Mouse (Mus musculus): Measurements from ENCODE around the gene Plekhg3.

The Plekhg3 gene

GRCm38 (mm10) chr12:76587357-76587756 lies 56.7 kb downstream of the Plekhg3 start:
- no peak for DNase-seq

- DNase-seq = peak; percentile 48 to 55
Measured at GRCm38 (mm10) chr12:76589531-76589930, 58.8 kb downstream of the Plekhg3 start.

DNA sequence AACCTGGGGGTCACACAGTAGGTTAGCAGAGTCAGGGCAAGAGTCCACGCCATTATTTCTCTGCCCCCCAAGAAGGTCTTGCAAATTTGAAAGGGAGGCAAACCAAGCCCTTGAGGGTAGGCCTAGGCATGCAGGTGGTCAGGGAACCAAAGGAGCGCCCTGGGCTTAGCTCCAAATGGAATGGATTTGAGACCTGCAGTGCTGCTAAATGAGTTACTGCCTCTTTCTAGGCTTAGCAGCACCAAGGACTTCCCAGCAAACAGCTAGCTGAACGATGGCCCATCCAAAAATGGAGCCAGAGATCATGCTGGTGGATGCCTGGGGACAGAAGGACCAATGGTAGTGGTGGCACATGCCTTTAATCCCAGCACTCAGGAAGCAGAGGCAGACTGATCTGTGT lies 60.3 kb downstream of the Plekhg3 start:
- DNase-seq = no peak

- peak; percentile 48 to 77 for DNase-seq
Measured at GRCm38 (mm10) chr12:76592213-76592612, 61.5 kb downstream of the Plekhg3 start.

DNA sequence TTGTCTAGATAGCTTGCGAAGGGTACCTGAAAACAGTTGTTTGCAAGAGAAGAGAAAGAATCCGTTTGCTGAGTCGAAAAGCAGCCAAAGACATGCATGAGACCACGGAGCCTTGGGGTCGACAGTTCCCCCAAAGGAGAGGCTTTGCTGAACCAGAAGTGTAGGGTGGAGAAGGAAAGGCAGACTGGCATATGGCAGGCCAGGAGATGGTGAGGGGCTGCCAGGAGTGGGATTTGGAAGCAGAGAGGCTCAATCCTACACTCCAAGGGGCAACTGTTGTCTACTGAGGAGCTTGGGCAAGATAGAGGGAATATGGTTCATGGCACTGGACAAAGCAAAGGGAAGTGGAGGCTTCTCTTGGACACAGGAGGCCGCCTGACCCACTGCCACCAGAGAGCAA lies 62.6 kb downstream of the Plekhg3 start:
- no peak for DNase-seq

- peak; percentile 75 to 81 for DNase-seq
Measured at GRCm38 (mm10) chr12:76593839-76594322, 63.2 kb downstream of the Plekhg3 start.

DNA sequence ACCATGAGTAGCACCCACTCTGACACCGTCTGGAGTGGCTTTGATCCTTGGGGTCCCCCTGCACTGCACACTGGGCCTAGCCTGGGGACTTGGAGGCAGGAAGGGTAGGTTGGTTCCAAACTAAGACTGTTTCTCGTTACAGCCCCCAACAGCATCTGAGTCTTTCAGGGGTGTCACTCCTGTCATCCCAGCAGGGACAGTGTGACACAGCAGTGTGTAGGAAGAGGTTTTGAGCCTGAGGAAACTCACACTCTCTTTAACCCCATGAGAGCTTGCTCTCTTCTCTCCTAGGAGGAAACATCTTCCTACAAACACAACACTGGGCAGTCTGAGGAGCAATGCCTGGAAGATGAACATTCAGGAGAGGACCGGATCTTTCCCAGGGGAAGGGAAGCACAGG lies 63.9 kb downstream of the Plekhg3 start:
- DNase-seq = no peak

- DNase-seq = no peak
Measured at GRCm38 (mm10) chr12:76595830-76596229, 65.1 kb downstream of the Plekhg3 start.

DNA sequence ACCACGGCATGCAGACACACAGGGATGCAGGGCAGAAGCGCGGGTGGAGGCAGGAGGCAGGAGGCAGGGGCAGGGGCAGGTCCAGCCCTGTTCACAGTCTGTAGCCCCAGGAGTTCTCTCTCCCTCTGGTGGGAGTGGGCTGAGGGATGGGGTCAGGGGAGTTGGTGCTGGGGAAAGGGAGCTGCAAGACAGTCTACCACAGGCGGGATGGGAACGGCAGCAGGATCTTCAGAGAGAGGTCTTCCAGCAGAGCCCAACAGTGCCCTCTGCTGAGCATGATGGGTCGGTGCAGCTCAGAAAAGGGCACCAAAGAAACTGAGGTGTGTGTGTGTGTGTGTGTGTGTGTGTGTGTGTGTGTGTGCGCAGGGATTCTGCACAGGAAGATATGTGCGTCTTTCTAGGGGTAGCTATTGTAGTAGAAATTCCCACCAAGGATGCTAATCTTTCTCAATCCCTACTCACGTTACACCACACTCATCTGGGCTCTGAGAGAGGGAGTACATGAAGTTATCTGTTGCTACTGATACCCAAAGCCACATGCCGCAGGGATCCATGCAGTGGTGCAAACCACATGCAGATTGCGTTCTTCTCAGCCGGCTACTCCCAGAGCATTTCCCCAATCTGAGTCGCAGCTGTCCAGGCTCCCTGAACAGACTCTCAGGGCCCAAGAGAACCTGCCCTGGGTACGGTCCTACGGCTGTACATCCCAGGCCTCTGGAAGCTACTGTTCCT lies 65.8 kb downstream of the Plekhg3 start:
- DNase-seq = peak; percentile 77 to 85

DNA sequence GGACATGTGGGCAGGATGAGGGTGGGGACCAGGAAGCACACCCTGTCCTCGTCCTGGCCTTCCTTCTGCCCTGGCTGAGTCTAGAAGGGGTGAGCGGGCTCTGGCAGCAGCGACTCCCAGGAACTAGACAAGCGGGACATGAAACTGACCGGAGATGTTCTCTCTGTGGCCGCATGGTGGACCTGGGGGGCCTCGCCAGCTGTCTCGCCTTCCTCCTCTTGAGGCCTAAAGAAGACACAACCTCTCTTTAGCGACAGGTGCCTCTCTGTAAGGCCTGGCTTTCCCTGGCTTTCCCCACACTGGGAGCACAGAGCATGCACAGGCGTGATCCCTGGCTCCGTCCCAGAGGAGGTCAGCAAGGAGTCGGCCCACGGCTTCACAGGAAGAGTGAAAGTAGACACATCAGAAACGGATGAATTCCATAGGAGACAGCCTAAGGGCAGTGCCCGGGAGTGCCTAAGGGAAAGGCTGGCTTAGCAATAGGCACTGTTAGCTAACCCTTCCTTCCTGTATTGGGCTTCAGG lies 66.9 kb downstream of the Plekhg3 start:
- DNase-seq = peak; percentile 64 to 79

DNA sequence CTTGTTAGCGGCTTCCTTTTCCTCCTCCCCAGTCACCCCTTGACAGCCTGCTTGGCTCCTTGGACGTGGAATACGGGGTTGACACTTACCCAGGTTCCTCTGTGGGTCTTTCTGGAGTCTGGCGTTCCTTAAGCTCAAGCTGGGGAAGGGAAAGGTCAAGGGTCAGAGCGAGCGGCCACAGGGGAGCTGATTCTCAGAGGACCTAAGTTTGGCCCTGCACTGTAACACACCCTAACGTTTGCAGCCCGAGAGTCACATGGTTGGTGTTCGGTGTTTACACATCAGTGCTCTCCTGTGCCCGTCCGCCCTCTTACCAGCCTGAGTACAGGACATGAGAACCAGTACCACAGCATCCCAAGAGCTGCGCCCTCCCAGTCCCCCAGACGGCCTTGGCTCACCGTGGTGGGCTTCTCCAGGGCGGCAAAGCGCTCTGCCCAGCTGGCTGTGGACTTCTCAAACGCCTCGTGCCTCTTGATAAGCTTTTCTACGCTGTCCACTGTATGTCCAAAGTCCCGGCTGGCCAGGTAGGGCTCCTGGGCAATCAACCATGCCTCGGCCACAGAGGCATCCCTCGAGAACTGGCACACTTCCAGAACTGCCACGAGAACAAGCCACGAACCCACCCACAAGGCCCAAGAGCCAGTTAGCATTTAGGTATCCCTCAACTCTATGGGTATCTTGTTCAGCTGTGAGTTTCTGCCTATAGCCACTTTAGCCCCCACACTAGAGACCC lies 67.7 kb downstream of the Plekhg3 start:
- peak; percentile 61 to 78 for DNase-seq

GRCm38 (mm10) chr12:76603779-76604178 lies 73.1 kb downstream of the Plekhg3 start:
- DNase-seq = no peak

- no peak for DNase-seq
Measured at GRCm38 (mm10) chr12:76604546-76604945, 73.9 kb downstream of the Plekhg3 start.

GRCm38 (mm10) chr12:76605837-76606236 lies 75.1 kb downstream of the Plekhg3 start:
- DNase-seq = no peak

- no peak for DNase-seq
Measured at GRCm38 (mm10) chr12:76608241-76608640, 77.5 kb downstream of the Plekhg3 start.

DNA sequence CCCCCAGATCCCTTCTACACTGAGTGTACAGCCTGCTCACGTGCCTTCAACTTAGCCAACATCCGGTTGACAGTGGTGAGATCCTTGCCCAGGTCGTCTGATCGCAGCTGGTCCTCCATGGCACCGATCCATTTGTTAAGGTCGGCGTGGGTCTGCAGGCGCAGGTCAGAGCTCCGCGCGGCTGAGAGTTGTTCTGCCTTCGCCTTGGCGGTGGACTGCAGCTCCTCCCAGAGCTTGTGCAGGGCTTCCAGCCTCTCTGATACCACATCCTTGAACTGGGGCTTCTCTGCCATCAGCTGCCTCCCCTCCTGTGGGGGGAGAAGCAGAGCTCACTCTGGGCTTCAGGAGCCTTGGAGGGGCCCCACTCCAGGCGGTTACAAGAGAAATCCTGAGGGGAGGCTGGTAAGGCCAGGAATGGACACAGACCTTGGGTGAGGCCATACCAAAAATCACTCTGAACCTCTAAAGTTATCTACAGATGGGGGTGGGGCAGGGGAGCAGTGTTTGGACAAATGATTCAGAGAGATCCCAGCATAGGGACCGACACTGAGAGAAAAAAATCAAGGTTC lies 78.4 kb downstream of the Plekhg3 start:
- DNase-seq = no peak

GRCm38 (mm10) chr12:76612621-76613020 lies 81.9 kb downstream of the Plekhg3 start:
- DNase-seq = no peak

DNA sequence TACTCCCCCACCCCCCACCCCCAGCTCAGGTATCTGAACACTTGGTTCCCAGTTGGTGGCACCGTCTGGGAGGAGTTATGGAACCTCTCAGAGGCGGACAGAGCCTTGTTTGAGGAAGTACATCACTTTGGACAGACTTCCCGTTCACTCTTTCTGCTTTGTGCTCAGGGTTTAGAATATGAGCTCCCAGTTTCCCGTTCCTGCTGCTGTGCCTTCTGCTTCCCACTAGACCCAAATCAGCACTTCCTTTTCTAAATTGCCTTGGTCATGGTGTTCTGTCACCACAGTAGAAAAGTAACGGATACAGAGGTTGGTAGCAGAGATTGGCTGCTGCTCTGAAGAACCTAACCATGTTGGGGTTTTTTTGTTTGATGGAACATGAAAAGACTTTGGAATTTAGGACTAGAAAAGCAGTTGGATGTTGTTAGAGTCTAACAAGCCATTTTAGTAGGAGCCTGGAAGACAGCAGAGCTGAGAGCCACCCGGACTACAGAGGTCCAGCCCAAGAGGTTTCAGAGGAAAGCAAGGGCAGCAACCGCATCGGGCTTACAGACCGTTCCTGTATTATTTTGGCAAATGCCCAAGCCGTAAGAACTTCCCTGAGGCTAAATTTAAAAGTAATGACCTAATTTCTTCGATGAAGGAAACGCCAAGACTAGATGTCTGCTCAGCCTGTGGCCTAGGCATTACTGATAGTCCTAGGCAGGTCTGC lies 84.3 kb downstream of the Plekhg3 start:
- DNase-seq = peak in 1 of 2 experiments; percentile 15

- no peak for DNase-seq
Measured at GRCm38 (mm10) chr12:76615580-76615937, 84.9 kb downstream of the Plekhg3 start.

DNA sequence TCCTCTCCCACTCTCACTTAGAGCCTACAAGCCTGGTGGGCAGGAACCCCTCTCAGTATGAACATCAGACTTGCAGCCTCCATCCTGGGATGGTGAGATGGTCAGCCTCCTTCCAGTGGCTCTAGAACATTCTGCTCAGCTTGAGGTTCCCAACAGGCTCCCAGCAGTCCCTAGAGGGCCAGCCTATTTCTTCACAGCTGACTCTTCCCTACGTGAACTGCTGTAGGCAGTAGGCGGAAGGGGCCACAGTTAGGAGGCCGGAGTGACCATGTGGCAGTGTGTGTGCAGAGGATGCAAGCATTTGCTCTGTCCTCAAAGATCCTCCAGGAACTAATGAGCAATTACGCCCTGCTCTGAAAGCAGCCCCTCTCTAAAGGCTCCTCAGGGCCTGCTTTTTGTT lies 87.5 kb downstream of the Plekhg3 start:
- DNase-seq = no peak

- no peak for DNase-seq
Measured at GRCm38 (mm10) chr12:76619847-76620246, 89.2 kb downstream of the Plekhg3 start.

GRCm38 (mm10) chr12:76623374-76623773 lies 92.7 kb downstream of the Plekhg3 start:
- no peak for DNase-seq
